Mouse (Mus musculus): ENCODE measurements around the gene Ly75. TPM values are rescaled to one million over a fixed set of nuclear protein-coding genes. Genes with fewer than 3 reads are reported as not detected.

Ly75 gene
- polyA plus RNA-seq, 1 experiment from 2014 or later = 2.1 TPM

DNA sequence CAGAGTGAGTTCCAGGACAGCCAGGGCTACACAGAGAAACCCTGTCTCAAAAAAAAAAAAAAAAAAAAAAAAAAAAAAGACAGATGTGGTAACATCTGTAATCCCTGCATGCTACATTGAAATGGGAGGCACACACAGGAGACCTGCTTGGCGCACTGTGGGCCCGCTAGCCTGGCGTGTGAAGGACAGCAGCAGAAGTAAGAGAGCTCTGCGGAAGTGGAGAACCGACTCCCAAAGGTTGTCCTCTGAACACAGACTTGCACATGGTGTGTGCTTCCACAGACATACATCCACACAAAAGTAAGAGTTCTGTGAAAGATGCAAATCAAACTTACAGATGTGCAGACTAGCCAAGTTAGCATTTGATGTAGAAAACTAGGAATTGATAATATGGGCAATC, 123.9 kb downstream of the Ly75 start:
- H3K4me2 ChIP-seq (replicated peaks) = no peak overlapping the region
- H3K4me3 ChIP-seq = no peak overlapping the region
- H3K9ac ChIP-seq = no peak overlapping the region
- H3K27me3 ChIP-seq = no peaks in the 10 kb centered on the region
- H3K9me3 ChIP-seq (replicated peaks) = 0 out of 2 replicates have a peak, but pooled peaks cover 3% of the 10 kb centered on the region
- no peaks in the 10 kb centered on the region; the same call in 1 of the 2 replicates for H3K36me3 ChIP-seq
- no peak for ATAC-seq (ENCODE audit: low FRiP score)
- H3K27ac ChIP-seq = no peak overlapping the region
- H3K4me1 ChIP-seq = no peaks in the 10 kb centered on the region
- WGBS = 97% methylated on average over 5 of the region's 5 CpGs

DNA sequence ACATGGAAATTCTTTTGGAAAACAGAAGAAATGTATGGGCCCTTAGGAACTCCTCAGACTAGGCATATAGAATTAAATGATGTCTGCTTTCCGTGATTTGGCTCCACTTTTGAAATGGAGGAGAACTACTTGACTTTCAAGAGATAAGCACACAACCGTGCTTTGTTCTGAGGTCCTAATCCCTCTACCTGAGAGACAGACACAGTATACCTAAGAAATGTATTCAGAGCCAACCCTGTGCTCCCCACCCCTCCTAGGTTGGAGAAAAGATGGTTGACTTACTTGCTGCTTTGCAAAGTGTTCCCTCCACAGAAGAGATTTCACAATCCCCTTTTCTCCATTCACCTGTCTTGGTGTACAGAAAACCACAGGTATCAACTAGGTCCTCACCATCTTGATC, 126.4 kb downstream of the Ly75 start:
- Histone ChIP-seq H3K36me3 (no peaks in the 10 kb centered on the region; the same call in 1 of the 2 replicates), H3K9me3 (replicated peaks) (0 out of 2 replicates have a peak, but pooled peaks cover 3% of the 10 kb centered on the region), H3K4me1 (no peaks in the 10 kb centered on the region), H3K27ac (no peak overlapping the region), H3K9ac (no peak overlapping the region), H3K4me3 (no peak overlapping the region), H3K4me2 (replicated peaks) (no peak overlapping the region), H3K27me3 (no peaks in the 10 kb centered on the region)
- no peak for ATAC-seq (ENCODE audit: low FRiP score)
- WGBS = 86% methylated on average over 2 of the region's 2 CpGs

- H3K4me1 ChIP-seq = no peaks in the 10 kb centered on the region
- no peak overlapping the region for H3K4me2 ChIP-seq (replicated peaks)
- H3K9ac ChIP-seq = no peak overlapping the region
- H3K36me3 ChIP-seq = peaks cover 4% of the 10 kb centered on the region
- 0 out of 2 replicates have a peak, but pooled peaks cover 3% of the 10 kb centered on the region for H3K9me3 ChIP-seq (replicated peaks)
- no peak for ATAC-seq (ENCODE audit: low FRiP score)
- no peak overlapping the region for H3K4me3 ChIP-seq
- no peak overlapping the region for H3K27ac ChIP-seq
- H3K27me3 ChIP-seq = no peaks in the 10 kb centered on the region
Observed at GRCm38 (mm10) chr2:60253506-60253905, 129.6 kb downstream of the Ly75 start.

DNA sequence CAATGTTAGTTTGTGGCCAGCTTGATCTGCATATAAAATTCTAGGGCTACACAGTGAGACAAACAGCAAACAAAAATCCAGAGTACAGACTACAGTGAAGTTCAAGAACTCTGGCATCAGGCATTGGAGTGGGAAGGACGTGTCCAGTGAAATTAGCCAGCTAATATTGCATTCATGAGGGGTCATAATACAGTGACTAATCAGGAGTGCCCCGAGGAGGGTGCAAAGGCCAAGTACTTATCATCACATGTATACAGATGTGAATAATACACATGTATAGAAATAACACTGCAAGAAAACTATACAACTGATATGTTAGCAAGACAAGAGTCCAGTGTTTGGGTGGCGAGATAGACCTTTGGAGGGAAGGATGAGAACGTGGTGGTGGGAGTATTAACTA, 130.3 kb downstream of the Ly75 start:
- H3K4me1 ChIP-seq = no peaks in the 10 kb centered on the region
- no peaks in the 10 kb centered on the region for H3K27me3 ChIP-seq
- H3K4me2 ChIP-seq (replicated peaks) = no peak overlapping the region
- ATAC-seq (ENCODE audit: low FRiP score) = no peak
- no peak overlapping the region for H3K27ac ChIP-seq
- peaks cover 4% of the 10 kb centered on the region for H3K36me3 ChIP-seq
- no peaks in the 10 kb centered on the region for H3K9me3 ChIP-seq (replicated peaks)
- H3K9ac ChIP-seq = no peak overlapping the region
- 81% methylated on average over 4 of the region's 4 CpGs for WGBS
- H3K4me3 ChIP-seq = no peak overlapping the region

Other genes starting within 250 kb of the Ly75 start
- gene Baz2b, start 173.5 kb downstream of the Ly75 start, polyA plus RNA-seq (2016; fragmentation: Nextera tagmentation; extraction: Ambion mirVana) = 92.4 and 98.0 TPM in 2 replicates
- 97.4 and 109 TPM in 2 replicates for gene March7, start 173.4 kb downstream of the Ly75 start, polyA plus RNA-seq (2016; fragmentation: Nextera tagmentation; extraction: Ambion mirVana)
- gene Cd302, start 98.8 kb downstream of the Ly75 start, polyA plus RNA-seq (2016; fragmentation: Nextera tagmentation; extraction: Ambion mirVana) = 24.5 and 24.6 TPM in 2 replicates
- 0.90 and 1.5 TPM in 2 replicates for gene Pla2r1, start 170.0 kb upstream of the Ly75 start, polyA plus RNA-seq (2016; fragmentation: Nextera tagmentation; extraction: Ambion mirVana)